Mouse (Mus musculus) myocyte (in vitro differentiated cells): ENCODE results near the gene Tuba4a. TPM values are rescaled to one million over a fixed set of nuclear protein-coding genes. Genes with fewer than 3 reads are reported as not detected.
"Not testable (repeated sequence)": the region's sequence is repeated elsewhere in the genome, so short reads cannot be mapped to it uniquely, and the experiment has no call there.

Source experiments
- H3K27me3 ChIP-seq: one replicate; pipeline ENCODE4 v1.6.1; 2011; ENCODE audit not compliant: control insufficient read depth, insufficient read depth, insufficient read length
- H3K36me3 ChIP-seq: one replicate; pipeline ENCODE4 v1.6.1; 2011; ENCODE audit not compliant: control insufficient read depth, insufficient read depth
- H3K4me2 ChIP-seq: one replicate; pipeline ENCODE4 v1.6.1; 2011; ENCODE audit warnings: low read depth, control low read depth
- H3K4me3 ChIP-seq: one replicate; pipeline ENCODE4 v1.5.1; 2011; ENCODE audit warnings: mild to moderate bottlenecking, control low read depth, moderate library complexity
- H3K79me2 ChIP-seq: one replicate; pipeline ENCODE4 v1.6.1; 2011; ENCODE audit not compliant: control insufficient read depth, insufficient read depth
- H3ac ChIP-seq: one replicate; pipeline ENCODE4 v1.6.1; 2011; ENCODE audit not compliant: control insufficient read depth, insufficient read length
- CEBPB ChIP-seq: IDR thresholded peaks from 2 replicates; pipeline ENCODE4 v1.6.1; 2011; ENCODE audit warnings: mild to moderate bottlenecking, moderate library complexity; ENCODE audit not compliant: poor library complexity, insufficient read depth, severe bottlenecking
- E2F4 ChIP-seq: IDR thresholded peaks from one replicate; pipeline ENCODE4 v1.6.1; 2011; ENCODE audit warnings: mild to moderate bottlenecking, control low read depth, moderate library complexity; ENCODE audit not compliant: insufficient read depth
- MAX ChIP-seq: IDR thresholded peaks from one replicate; pipeline ENCODE4 v1.6.1; 2011; ENCODE audit warnings: low read depth, mild to moderate bottlenecking, control low read depth
- MYOD1 ChIP-seq, 3 experiments: IDR thresholded peaks; one replicate each; pipeline ENCODE4 v1.6.1; 2011; ENCODE audit warnings: control low read depth in 2 of 3, low read depth in 2 of 3, mild to moderate bottlenecking in 2 of 3, moderate library complexity in 1 of 3; ENCODE audit not compliant: insufficient read length in 2 of 3, control insufficient read depth in 1 of 3
- MYOG ChIP-seq, 3 experiments: IDR thresholded peaks; one replicate each; pipeline ENCODE4 v1.6.1; 2011; ENCODE audit warnings: control low read depth in 2 of 3, low read depth in 2 of 3, mild to moderate bottlenecking in 2 of 3; ENCODE audit not compliant: insufficient read length in 2 of 3, control insufficient read depth in 1 of 3, insufficient read depth in 1 of 3
- POLR2A ChIP-seq: IDR thresholded peaks from one replicate; pipeline ENCODE4 v1.6.1; 2011; ENCODE audit warnings: low read depth, mild to moderate bottlenecking, control low read depth, moderate library complexity; ENCODE audit not compliant: insufficient read length
- POLR2AphosphoS2 ChIP-seq: IDR thresholded peaks from one replicate; pipeline ENCODE4 v1.6.1; 2011; ENCODE audit warnings: low read depth, control low read depth; ENCODE audit not compliant: insufficient read length
- REST ChIP-seq: IDR thresholded peaks from one replicate; pipeline ENCODE4 v1.6.1; 2011; ENCODE audit warnings: mild to moderate bottlenecking, control low read depth, moderate library complexity; ENCODE audit not compliant: insufficient read depth, insufficient read length
- SRF ChIP-seq: IDR thresholded peaks from one replicate; pipeline ENCODE4 v1.6.1; 2011; ENCODE audit warnings: low read depth; ENCODE audit not compliant: control insufficient read depth, insufficient read length
- TCF12 ChIP-seq: IDR thresholded peaks from one replicate; pipeline ENCODE4 v1.6.1; 2011; ENCODE audit warnings: mild to moderate bottlenecking, control low read depth; ENCODE audit not compliant: poor library complexity, insufficient read depth, severe bottlenecking
- TCF3 ChIP-seq: IDR thresholded peaks from one replicate; pipeline ENCODE4 v1.6.1; 2011; ENCODE audit warnings: low read depth, control low read depth; ENCODE audit not compliant: insufficient read length
- USF1 ChIP-seq: IDR thresholded peaks from one replicate; pipeline ENCODE4 v1.6.1; 2011; ENCODE audit warnings: low read depth, mild to moderate bottlenecking, control low read depth, moderate library complexity
- polyA plus RNA-seq: library from polyadenylated mRNA; unstranded; fragments of >200 nt; fragmentation: generic; extraction: Trizol; gene quantifications from one replicate; pipeline ENCODE4 v1.2.1, GENCODE M21; 2012; ENCODE audit warnings: missing spikeins

Gene Tuba4a
- polyA plus RNA-seq, 1 experiment, result 210 TPM

DNA sequence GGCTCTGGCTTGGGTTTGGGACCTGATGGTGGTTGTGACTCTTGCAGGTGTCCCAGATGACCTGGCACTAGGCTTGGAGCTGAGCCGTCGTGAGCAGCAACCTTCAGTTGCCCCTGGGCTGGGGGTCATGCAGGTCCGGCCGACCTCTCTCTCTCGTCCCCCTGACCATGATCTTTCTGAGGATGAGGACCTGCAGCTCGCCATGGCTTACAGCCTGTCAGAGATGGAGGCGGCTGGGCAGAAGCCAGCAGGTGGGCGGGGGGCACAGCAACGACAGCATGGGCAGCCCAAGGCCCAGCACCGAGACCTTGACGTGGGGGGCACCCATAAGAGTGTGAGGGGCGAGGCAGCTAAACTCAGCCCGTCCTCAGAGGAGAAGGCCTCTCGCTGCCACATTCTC, 23.7 kb upstream of the Tuba4a start:
- Histone ChIP-seq H3K36me3 (peaks cover 21% of the 10 kb centered on the region), H3ac (no peak overlapping the region), H3K79me2 (no peaks in the 10 kb centered on the region), H3K27me3 (no peaks in the 10 kb centered on the region), H3K4me3 (no peak overlapping the region), H3K4me2 (no peak overlapping the region)
- TF ChIP-seq MYOG (IDR thresholded peaks at IDR 0.05; ENCODE audit: control insufficient read depth in 1 of 3, insufficient read depth in 1 of 3, insufficient read length in 2 of 3, low read depth in 2 of 3), result no peak
- TF ChIP-seq REST, result no peak
- TF ChIP-seq SRF, result no peak

DNA sequence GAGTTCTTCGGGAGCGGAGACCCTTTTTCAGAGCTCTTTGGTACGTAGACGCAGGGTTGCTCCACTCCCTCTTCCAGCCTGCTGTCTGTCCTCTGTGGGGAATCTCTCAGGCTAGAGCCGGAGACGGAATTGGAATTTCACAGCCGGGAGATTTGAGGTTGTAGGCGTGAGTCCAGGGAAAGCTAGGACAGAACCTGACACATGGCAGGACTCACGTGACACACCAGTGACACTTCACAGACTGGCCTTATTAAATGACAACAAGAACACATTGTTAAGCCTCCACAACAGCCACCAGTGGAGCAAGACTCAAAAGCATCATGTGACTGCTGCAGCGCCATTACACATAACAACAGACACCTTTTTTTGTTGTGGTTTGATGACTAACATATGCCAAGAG, 19.9 kb upstream of the Tuba4a start:
- Histone ChIP-seq H3K27me3 (no peaks in the 10 kb centered on the region), H3K4me3 (no peak overlapping the region), H3ac (no peak overlapping the region), H3K79me2 (peaks cover 11% of the 10 kb centered on the region), H3K36me3 (peaks cover 21% of the 10 kb centered on the region), H3K4me2 (no peak overlapping the region)
- TF ChIP-seq MAX (no peak), MYOD1 (IDR thresholded peaks at IDR 0.05; ENCODE audit: control insufficient read depth in 1 of 3, insufficient read length in 2 of 3, low read depth in 2 of 3) (no peak), USF1 (peak; percentile 43)

DNA sequence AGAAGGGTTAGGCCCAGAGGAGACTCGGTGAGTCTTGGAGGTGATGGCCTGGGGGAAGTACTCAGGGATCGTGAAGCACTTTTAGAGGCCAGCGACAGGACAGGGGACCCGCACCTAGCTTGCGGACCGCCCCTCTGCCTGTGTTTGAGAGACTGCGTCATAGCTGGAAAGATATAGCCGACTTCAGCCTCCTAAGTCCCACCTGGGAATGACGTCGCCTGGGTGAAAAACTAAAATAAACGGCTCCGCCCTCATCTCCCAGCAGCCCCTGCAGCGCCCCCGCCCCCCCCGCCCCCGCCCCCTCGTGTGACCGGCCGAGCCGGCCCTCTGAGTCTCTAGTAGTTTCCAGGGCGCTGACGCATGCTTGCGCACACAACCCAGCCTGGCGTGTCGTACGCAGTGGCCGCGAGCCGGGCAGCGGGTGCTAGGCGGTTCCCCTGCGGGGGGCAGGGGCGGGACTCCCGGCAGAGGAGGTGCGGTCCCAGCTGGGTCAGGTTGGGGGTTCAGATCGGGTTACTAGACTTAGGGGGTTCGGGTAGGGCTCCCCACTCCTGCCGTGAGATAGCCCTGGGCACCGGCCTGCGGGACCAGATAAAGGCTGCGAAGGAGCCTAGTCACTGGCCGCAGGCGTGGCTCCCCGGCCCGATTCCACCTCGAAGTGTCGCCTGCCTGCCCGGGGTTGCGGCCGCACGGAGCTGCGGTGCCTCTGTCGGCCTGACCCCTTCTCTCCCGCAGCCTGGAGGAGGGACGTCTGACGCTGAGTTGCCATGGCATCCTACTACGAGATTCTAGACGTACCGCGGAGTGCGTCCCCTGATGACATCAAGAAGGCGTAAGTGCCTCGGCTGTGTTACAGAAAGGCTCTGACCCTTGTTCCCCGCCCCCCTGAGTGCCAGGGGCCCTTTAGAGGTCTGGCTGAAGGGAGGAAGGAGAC, 16.7 kb upstream of the Tuba4a start, which contains the start of gene Dnajb2:
Gene Dnajb2, plus strand, starts transcription at position 290 of the 934 bp plus-strand sequence.
- Histone ChIP-seq H3K79me2 (peaks cover 11% of the 10 kb centered on the region), H3K36me3 (peaks cover 9% of the 10 kb centered on the region), H3K4me2 (peak within 1 kb of the TSS; percentile 85), H3K4me3 (peak within 1 kb of the TSS; percentile 45), H3ac (peak within 1 kb of the TSS; percentile 18), H3K27me3 (no peaks in the 10 kb centered on the region)
- peak in 1 of 3 experiments; percentile 24 for TF ChIP-seq MYOG (IDR thresholded peaks at IDR 0.05; ENCODE audit: control insufficient read depth in 1 of 3, insufficient read depth in 1 of 3, insufficient read length in 2 of 3, low read depth in 2 of 3)
- peak; percentile 92 for TF ChIP-seq POLR2AphosphoS2
- no peak for TF ChIP-seq CEBPB
- TF ChIP-seq POLR2A, result peak; percentile 79
- TF ChIP-seq SRF, result no peak

DNA sequence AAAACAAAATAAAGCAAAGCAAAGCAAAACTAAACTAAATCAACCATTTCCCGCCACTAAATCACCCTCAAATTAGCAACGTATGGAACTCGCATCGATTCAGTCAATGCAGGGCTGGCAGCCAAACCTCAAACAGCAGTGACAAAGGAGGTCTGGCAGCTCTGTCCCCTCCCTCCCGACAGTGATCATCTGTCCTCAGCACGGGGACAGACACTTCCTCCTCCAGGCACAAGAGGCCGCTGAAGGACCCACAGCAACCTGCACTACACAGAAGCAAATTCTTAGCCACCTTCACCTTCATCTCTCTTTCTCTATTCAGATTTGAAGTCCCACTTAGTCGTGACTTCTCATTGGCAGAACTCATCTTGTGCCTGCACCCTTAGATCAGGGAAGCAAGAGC, 14.9 kb upstream of the Tuba4a start:
- TF ChIP-seq MYOD1 (IDR thresholded peaks at IDR 0.05; ENCODE audit: control insufficient read depth in 1 of 3, insufficient read length in 2 of 3, low read depth in 2 of 3) (peak in 1 of 3 experiments; percentile 14), MAX (no peak), POLR2AphosphoS2 (no peak), E2F4 (no peak), MYOG (IDR thresholded peaks at IDR 0.05; ENCODE audit: control insufficient read depth in 1 of 3, insufficient read depth in 1 of 3, insufficient read length in 2 of 3, low read depth in 2 of 3) (peak in 1 of 3 experiments; percentile 3), REST (no peak), POLR2A (no peak)
- H3K27me3 ChIP-seq, result no peaks in the 10 kb centered on the region
- no peaks in the 10 kb centered on the region for H3K36me3 ChIP-seq
- H3ac ChIP-seq, result no peak overlapping the region
- H3K4me3 ChIP-seq, result no peak overlapping the region
- H3K79me2 ChIP-seq, result peaks cover 11% of the 10 kb centered on the region
- peak overlapping the region; percentile 28 for H3K4me2 ChIP-seq

DNA sequence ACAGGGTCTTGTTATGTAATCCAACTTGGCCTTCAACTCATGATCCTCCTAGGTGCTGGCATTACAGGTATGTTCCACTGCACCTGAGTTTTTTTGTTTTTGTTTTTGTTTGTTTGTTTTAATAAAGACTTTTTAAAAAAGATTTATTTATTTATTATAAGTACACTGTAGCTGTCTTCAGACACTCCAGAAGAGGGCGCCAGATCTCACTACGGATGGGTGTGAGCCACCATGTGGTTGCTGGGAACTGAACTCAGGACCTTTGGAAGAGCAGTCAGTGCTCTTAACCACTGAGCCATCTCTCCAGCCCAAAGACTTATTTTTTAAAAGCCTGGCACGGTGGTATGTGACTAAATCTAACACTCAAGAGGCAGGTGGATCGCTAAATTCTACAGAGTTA, 12.8 kb upstream of the Tuba4a start:
- not testable (repeated sequence) for H3ac ChIP-seq, H3K27me3 ChIP-seq, H3K4me2 ChIP-seq, H3K79me2 ChIP-seq, H3K4me3 ChIP-seq, H3K36me3 ChIP-seq

DNA sequence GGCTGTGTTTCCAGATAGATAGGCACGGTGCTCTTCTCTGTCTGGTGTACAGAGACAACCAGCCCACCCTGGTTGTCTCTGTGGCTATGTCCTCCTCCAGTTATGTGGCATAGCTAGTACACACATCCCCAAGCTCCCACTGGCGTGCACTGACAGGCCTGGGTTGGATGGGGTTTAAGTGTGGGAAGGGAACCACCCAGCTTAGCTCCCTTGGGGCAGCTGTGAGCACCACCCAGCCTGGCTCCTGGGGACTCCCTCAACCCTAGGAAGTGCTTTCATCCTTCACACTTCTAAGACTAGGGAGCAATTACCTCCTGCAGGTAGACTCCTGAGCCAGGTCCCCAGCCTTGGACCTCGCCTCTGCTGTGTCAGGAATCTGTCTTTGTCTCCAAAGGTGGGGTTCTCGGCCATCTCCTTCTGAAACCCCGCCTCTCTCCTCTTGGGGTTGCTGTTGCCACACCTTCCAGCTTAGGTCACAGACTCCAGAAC, 12.0 kb upstream of the Tuba4a start, which contains the start of gene A630095N17Rik:
Gene A630095N17Rik, minus strand, starts transcription at position 439 of the 489 bp plus-strand sequence.
- no peaks in the 10 kb centered on the region for H3K27me3 ChIP-seq
- no peak within 1 kb of the TSS for H3K4me3 ChIP-seq
- H3K36me3 ChIP-seq, result no peaks in the 10 kb centered on the region
- no peak within 1 kb of the TSS for H3ac ChIP-seq
- peak within 1 kb of the TSS; percentile 82 for H3K4me2 ChIP-seq
- no peaks in the 10 kb centered on the region for H3K79me2 ChIP-seq
- TF ChIP-seq MYOD1 (IDR thresholded peaks at IDR 0.05; ENCODE audit: control insufficient read depth in 1 of 3, insufficient read length in 2 of 3, low read depth in 2 of 3), result no peak
- no peak for TF ChIP-seq TCF12
- TF ChIP-seq POLR2A, result no peak
- TF ChIP-seq POLR2AphosphoS2, result no peak
- no peak for TF ChIP-seq E2F4
- TF ChIP-seq SRF, result no peak
- TF ChIP-seq MYOG (IDR thresholded peaks at IDR 0.05; ENCODE audit: control insufficient read depth in 1 of 3, insufficient read depth in 1 of 3, insufficient read length in 2 of 3, low read depth in 2 of 3), result no peak
- no peak for TF ChIP-seq TCF3
- TF ChIP-seq CEBPB, result no peak
